Mouse (Mus musculus) common myeloid progenitor, adult 5-6 weeks (primary cell): ENCODE data around the gene Igfals. TPM values are rescaled to one million over a fixed set of nuclear protein-coding genes. Genes with fewer than 3 reads are reported as not detected.

ENCODE experiments used
- total RNA-seq: library from RNA; stranded (forward); fragments of 200-1000, 187-1606 nt; gene quantifications from 2 replicates; pipeline ENCODE4 v1.2.3, GENCODE M21; 2017

Gene Igfals
- total RNA-seq, 1 experiment from 2014 or later, result not detected

Other genes with a start within 250 kb of the Igfals start
- 39.0 and 52.2 TPM in 2 replicates for gene Tsc2, start 233.4 kb upstream of the Igfals start, total RNA-seq
- gene Nthl1, start 233.3 kb upstream of the Igfals start, total RNA-seq, result 18.0 and 25.1 TPM in 2 replicates
- 1.3 and 1.4 TPM in 2 replicates for gene Slc9a3r2, start 215.7 kb upstream of the Igfals start, total RNA-seq
- gene Npw, start 207.5 kb upstream of the Igfals start, total RNA-seq, result 0.27 and 1.4 TPM in 2 replicates
- gene Zfp598, start 196.3 kb upstream of the Igfals start, total RNA-seq, result 20.0 and 25.4 TPM in 2 replicates
- not detected in 2 replicates for gene Syngr3, start 176.0 kb upstream of the Igfals start, total RNA-seq
- gene Gfer, start 169.8 kb upstream of the Igfals start, total RNA-seq, result 30.9 and 44.6 TPM in 2 replicates
- 0.69 and 18.3 TPM in 2 replicates for gene Noxo1, start 169.8 kb upstream of the Igfals start, total RNA-seq
- gene Tbl3, start 158.3 kb upstream of the Igfals start, total RNA-seq, result 43.3 and 46.1 TPM in 2 replicates
- not detected in 2 replicates for gene Rnf151, start 147.9 kb upstream of the Igfals start, total RNA-seq
- 1,725 and 1,907 TPM in 2 replicates for gene Rps2, start 147.9 kb upstream of the Igfals start, total RNA-seq
- gene Ndufb10, start 141.5 kb upstream of the Igfals start, total RNA-seq, result 192 and 287 TPM in 2 replicates
- 0.50 TPM in 1 of 2 replicates, not detected in the other for gene Rpl3l, start 138.2 kb upstream of the Igfals start, total RNA-seq
- 41.2 and 41.7 TPM in 2 replicates for gene Msrb1, start 129.4 kb upstream of the Igfals start, total RNA-seq
- gene Hs3st6, start 113.0 kb upstream of the Igfals start, total RNA-seq, result not detected in 2 replicates
- 0.55 TPM in 1 of 2 replicates, not detected in the other for gene Meiob, start 61.7 kb upstream of the Igfals start, total RNA-seq
- gene Hagh, start 25.9 kb upstream of the Igfals start, total RNA-seq, result 21.5 and 26.7 TPM in 2 replicates
- gene Fahd1, start 15.6 kb upstream of the Igfals start, total RNA-seq, result 24.6 and 25.9 TPM in 2 replicates
- 35.6 and 45.6 TPM in 2 replicates for gene Nubp2, start 20.4 kb downstream of the Igfals start, total RNA-seq
- gene Spsb3, start 20.6 kb downstream of the Igfals start, total RNA-seq, result 14.8 and 21.5 TPM in 2 replicates
- gene Eme2, start 29.1 kb downstream of the Igfals start, total RNA-seq, result 9.2 and 22.7 TPM in 2 replicates
- 21.6 and 22.0 TPM in 2 replicates for gene Mrps34, start 29.1 kb downstream of the Igfals start, total RNA-seq
- 35.0 and 36.0 TPM in 2 replicates for gene Nme3, start 30.5 kb downstream of the Igfals start, total RNA-seq
- gene Mapk8ip3, start 71.0 kb downstream of the Igfals start, total RNA-seq, result 21.0 and 33.2 TPM in 2 replicates
- gene Jpt2, start 94.7 kb downstream of the Igfals start, total RNA-seq, result 89.7 and 100 TPM in 2 replicates
- gene Cramp1l, start 149.8 kb downstream of the Igfals start, total RNA-seq, result 10.5 and 14.8 TPM in 2 replicates
- gene Ift140, start 150.1 kb downstream of the Igfals start, total RNA-seq, result 21.6 and 41.7 TPM in 2 replicates
- not detected in 2 replicates for gene Tmem204, start 217.6 kb downstream of the Igfals start, total RNA-seq
- 23.7 and 44.4 TPM in 2 replicates for gene Telo2, start 250.0 kb downstream of the Igfals start, total RNA-seq